Mouse (Mus musculus) macrophage (primary cell): ENCODE measurements at regions not wholly inside any gene's neighbourhood (a gene's known extent, or its start where the extent isn't known, plus 50 kb on each side); places are given as distances from the start of the nearest gene placed in this dataset.

Source experiments
- H3K27ac ChIP-seq: fragments of 350-480 bp; formaldehyde crosslinking; 2 replicates; pipeline ENCODE4 v1.9.0; 2021
- H3K36me3 ChIP-seq: fragments of 350-480 bp; formaldehyde crosslinking; 2 replicates; pipeline ENCODE4 v1.9.0; 2021; ENCODE audit errors: inconsistent target
- H3K4me3 ChIP-seq: fragments of 350-480 bp; formaldehyde crosslinking; 2 replicates; pipeline ENCODE4 v1.9.0; 2021; ENCODE audit errors: inconsistent target
- H3K79me2 ChIP-seq: fragments of 350-480 bp; formaldehyde crosslinking; 2 replicates; pipeline ENCODE4 v1.9.0; 2021; ENCODE audit errors: inconsistent target
- WGBS: methylation state at CpG from one replicate; pipeline ENCODE4 v1.1.7; 2026; ENCODE audit warnings: inconsistent platforms; ENCODE audit not compliant: missing documents; 5-methylcytosine and 5-hydroxymethylcytosine counted together

DNA sequence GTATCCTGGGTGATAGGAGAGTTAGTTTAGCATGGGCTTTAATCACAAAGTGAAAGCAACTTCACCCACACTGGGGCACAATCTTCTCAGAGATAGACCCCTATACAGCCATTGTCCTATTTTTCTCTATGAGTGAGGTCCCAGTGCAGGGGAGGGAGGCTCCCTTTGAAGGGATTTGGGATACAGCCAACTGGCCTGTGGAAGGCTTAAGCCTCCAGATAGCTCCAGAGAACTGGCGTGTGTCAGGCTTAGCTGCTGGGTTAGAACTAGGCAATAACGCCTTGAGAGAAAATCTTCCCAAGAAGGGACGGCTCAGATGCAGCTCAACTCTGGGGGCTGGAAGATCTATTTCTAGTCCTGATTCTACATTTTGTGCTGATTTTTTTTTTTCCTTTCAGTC lies 397.4 kb upstream of the Zdhhc25 start:
- no peaks in the 10 kb centered on the region for H3K36me3 ChIP-seq
- no peak overlapping the region for H3K4me3 ChIP-seq
- no peaks in the 10 kb centered on the region for H3K79me2 ChIP-seq
- 75% methylated on average over 3 of the region's 3 CpGs for WGBS
- no peak overlapping the region for H3K27ac ChIP-seq

DNA sequence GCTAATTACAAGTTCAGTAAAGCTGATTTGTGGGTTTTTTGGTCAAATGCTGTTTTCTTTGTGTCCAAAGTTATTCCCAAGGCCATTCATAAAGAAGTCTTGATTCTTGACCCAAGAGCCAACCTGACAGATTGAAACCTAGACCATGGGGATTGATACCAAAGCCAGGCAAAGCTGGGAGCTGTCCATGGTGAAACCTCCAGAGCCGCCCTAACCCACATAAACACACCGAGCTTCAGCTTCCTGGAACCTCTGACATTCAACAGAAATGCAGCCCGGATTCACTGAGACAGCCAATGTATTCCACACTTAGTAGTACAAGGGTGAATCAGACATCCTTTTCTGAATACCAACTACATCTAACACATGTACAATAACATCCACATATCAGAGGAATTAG lies 386.7 kb upstream of the Zdhhc25 start:
- Histone ChIP-seq H3K4me3 (no peak overlapping the region), H3K79me2 (no peaks in the 10 kb centered on the region), H3K36me3 (no peaks in the 10 kb centered on the region), H3K27ac (no peak overlapping the region)
- 29% methylated on average over 3 of the region's 3 CpGs for WGBS

DNA sequence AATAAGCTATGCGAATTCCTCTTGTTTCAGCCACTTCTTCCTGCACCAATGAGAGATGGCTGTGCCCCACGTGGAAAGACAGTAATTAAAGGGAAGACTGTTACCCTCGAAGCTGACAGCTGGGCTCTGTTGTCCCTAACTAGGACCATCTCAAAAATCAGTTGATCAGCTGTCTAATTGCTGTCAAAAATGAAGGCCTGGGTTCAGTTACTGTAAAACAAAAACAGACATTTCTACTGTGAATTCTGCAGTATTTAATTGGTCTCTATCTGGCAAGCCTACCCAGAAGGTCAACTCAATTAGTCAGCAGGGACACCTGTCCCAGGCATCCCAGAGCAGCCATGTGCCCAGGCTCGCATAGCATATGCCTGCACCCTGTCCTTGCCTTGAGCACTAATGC lies 385.8 kb upstream of the Zdhhc25 start:
- no peak overlapping the region for H3K4me3 ChIP-seq
- 66% methylated on average over 4 of the region's 4 CpGs for WGBS
- no peaks in the 10 kb centered on the region for H3K36me3 ChIP-seq
- no peaks in the 10 kb centered on the region for H3K79me2 ChIP-seq
- H3K27ac ChIP-seq, result no peak overlapping the region

- no peak overlapping the region for H3K27ac ChIP-seq
- no peak overlapping the region for H3K4me3 ChIP-seq
- H3K79me2 ChIP-seq, result no peaks in the 10 kb centered on the region
- 87% methylated on average over 4 of the region's 4 CpGs for WGBS
- no peaks in the 10 kb centered on the region for H3K36me3 ChIP-seq
These were observed 370.6 kb upstream of the Zdhhc25 start for GRCm38 (mm10) chr15:88229456-88229855.

DNA sequence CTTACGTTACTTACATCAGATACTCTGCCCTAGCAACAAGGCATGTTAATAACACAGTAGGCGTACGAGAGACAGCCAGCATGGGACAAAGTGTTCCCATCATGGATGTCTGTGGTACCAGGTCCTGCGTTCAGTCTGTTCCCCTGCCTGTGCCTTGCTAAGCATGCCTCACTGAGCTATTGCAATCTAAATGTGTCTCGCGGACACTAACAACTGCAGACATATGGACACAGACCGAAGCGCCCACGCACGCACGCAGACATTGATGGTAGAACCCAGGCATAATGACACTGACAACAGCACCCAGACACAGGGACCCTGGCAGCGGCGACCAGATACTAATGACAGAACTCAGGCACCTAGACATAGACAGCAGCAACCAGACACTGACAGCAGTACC lies 355.5 kb upstream of the Zdhhc25 start:
- WGBS, result 93% methylated on average over 13 of the region's 13 CpGs
- H3K79me2 ChIP-seq, result no peaks in the 10 kb centered on the region
- no peak overlapping the region for H3K27ac ChIP-seq
- no peak overlapping the region for H3K4me3 ChIP-seq
- H3K36me3 ChIP-seq, result no peaks in the 10 kb centered on the region

GRCm38 (mm10) chr15:88245496-88246246 lies 354.4 kb upstream of the Zdhhc25 start:
- WGBS, result 69% methylated on average over 22 of the region's 22 CpGs
- Histone ChIP-seq H3K4me3 (no peak overlapping the region), H3K79me2 (no peaks in the 10 kb centered on the region), H3K36me3 (no peaks in the 10 kb centered on the region), H3K27ac (no peak overlapping the region)

- 29% methylated on average over 14 of the region's 14 CpGs for WGBS
- Histone ChIP-seq H3K4me3 (no peak overlapping the region), H3K27ac (no peak overlapping the region)
These were observed 352.0 kb upstream of the Zdhhc25 start for GRCm38 (mm10) chr15:88247974-88248625.

DNA sequence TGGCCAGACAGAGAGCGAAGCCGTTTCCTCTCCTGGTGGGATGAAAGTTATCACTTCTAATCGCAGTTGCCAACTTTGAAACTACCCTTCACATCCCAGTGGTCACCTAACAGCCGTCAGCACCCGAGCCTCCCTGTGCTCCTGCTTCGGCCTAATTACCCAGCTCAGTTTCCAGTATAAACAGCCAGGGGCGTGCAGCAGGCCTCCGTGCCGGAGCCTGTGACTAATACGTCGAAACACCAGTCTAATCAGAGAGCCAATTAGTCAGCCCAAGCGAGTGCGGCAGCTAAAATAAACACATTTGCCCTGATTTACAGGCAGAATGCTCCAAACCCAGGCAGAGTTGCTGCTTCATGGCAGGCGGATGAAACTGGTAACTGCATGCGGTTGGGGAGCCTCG lies 312.1 kb upstream of the Zdhhc25 start:
- no peak overlapping the region for H3K27ac ChIP-seq
- H3K36me3 ChIP-seq, result no peaks in the 10 kb centered on the region
- H3K4me3 ChIP-seq, result no peak overlapping the region
- no peaks in the 10 kb centered on the region for H3K79me2 ChIP-seq
- WGBS, result 50% methylated on average over 16 of the region's 16 CpGs

More at GRCm38 (mm10) chr15:88247974-88248625, 352.0 kb upstream of the Zdhhc25 start:
- Histone ChIP-seq H3K79me2 (no peaks in the 10 kb centered on the region), H3K36me3 (no peaks in the 10 kb centered on the region)

DNA sequence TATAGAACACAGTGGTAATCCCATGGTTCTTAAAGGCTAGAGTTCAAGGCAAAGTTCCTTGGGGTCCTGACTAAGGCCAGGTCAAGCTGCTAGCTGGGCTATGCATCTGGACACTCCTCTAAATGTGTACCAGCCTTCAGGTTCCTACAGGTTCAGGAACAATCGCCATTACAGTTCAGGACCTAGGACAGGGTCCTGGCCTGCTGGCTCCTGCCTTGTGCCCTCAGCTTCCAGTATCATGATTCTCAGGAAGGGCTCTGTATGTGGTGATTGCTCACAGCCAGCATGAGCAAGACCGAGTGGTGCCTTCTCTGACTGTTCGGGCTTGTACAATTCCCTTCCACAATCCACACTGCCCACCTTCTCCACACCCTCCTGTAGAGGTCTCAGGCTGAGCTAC lies 311.4 kb upstream of the Zdhhc25 start:
- H3K27ac ChIP-seq, result no peak overlapping the region
- no peaks in the 10 kb centered on the region for H3K36me3 ChIP-seq
- H3K79me2 ChIP-seq, result no peaks in the 10 kb centered on the region
- WGBS, result 52% methylated on average over 3 of the region's 3 CpGs
- no peak overlapping the region for H3K4me3 ChIP-seq

GRCm38 (mm10) chr15:88290740-88291363 lies 309.2 kb upstream of the Zdhhc25 start:
- no peak overlapping the region for H3K27ac ChIP-seq
- no peaks in the 10 kb centered on the region for H3K36me3 ChIP-seq
- no peaks in the 10 kb centered on the region for H3K79me2 ChIP-seq
- H3K4me3 ChIP-seq, result no peak overlapping the region
- WGBS, result 22% methylated on average over 19 of the region's 20 CpGs

- WGBS, result 64% methylated on average over 6 of the region's 6 CpGs
These were observed 301.0 kb upstream of the Zdhhc25 start for GRCm38 (mm10) chr15:88299061-88299460.

GRCm38 (mm10) chr15:88311158-88311557 lies 288.9 kb upstream of the Zdhhc25 start:
- no peak overlapping the region for H3K4me3 ChIP-seq
- H3K36me3 ChIP-seq, result no peaks in the 10 kb centered on the region
- no peaks in the 10 kb centered on the region for H3K79me2 ChIP-seq
- H3K27ac ChIP-seq, result no peak overlapping the region
- 82% methylated on average over 8 of the region's 8 CpGs for WGBS

More at GRCm38 (mm10) chr15:88299061-88299460, 301.0 kb upstream of the Zdhhc25 start:
- no peaks in the 10 kb centered on the region for H3K36me3 ChIP-seq
- no peak overlapping the region for H3K4me3 ChIP-seq
- H3K27ac ChIP-seq, result no peak overlapping the region
- no peaks in the 10 kb centered on the region for H3K79me2 ChIP-seq

- Histone ChIP-seq H3K4me3 (no peak overlapping the region), H3K27ac (no peak overlapping the region), H3K36me3 (no peaks in the 10 kb centered on the region), H3K79me2 (no peaks in the 10 kb centered on the region)
- 80% methylated on average over 12 of the region's 12 CpGs for WGBS
These were observed 285.2 kb upstream of the Zdhhc25 start for GRCm38 (mm10) chr15:88314810-88315459.

- Histone ChIP-seq H3K79me2 (no peaks in the 10 kb centered on the region), H3K27ac (no peak overlapping the region), H3K4me3 (no peak overlapping the region), H3K36me3 (no peaks in the 10 kb centered on the region)
- WGBS, result 60% methylated on average over 8 of the region's 8 CpGs
These were observed 282.1 kb upstream of the Zdhhc25 start for GRCm38 (mm10) chr15:88318048-88318447.

DNA sequence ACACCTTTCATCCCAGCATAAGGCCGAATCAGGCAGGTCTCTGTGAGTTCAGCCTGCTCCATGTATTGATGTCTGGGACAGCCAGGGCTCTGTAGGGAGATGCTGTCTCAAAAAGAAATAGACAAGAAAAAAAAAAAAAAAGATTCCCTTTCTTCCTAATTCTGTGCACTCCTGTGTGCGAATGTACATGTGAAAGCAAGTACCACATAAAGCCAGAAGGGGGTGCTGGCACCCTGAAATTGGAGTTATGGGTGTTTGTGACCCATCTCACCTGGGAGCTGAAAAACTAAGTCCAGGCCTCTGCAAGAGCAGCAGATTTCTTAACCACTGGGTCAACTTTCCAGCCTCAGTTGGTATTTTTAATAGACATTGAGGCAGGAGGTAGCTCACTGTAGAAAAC lies 280.6 kb upstream of the Zdhhc25 start:
- no peaks in the 10 kb centered on the region for H3K36me3 ChIP-seq
- WGBS, result 75% methylated on average over 2 of the region's 2 CpGs
- H3K27ac ChIP-seq, result no peak overlapping the region
- H3K4me3 ChIP-seq, result no peak overlapping the region
- no peaks in the 10 kb centered on the region for H3K79me2 ChIP-seq
